Mouse (Mus musculus) kidney, embryonic 15.5 days (tissue): ENCODE measurements around the gene Clec12a. TPM values are rescaled to one million over a fixed set of nuclear protein-coding genes. Genes with fewer than 3 reads are reported as not detected.

Experiments
- ATAC-seq: fragments of 200-750 bp; cut with Nextera tagmentation; replicated peaks from 2 replicates; pipeline ENCODE4 v1.8.0; 2017; ENCODE audit warnings: moderate TSS enrichment; ENCODE audit not compliant: low FRiP score
- H3K27ac ChIP-seq: fragments of 300-500 bp; sonication (generic); 2 replicates; pipeline ENCODE4 v1.5.1; 2015; ENCODE audit warnings: mild to moderate bottlenecking, inconsistent platforms
- H3K27me3 ChIP-seq: fragments of 300-500 bp; sonication (generic); 2 replicates; pipeline ENCODE4 v1.6.1; 2015; ENCODE audit warnings: inconsistent platforms
- H3K36me3 ChIP-seq: fragments of 300-500 bp; sonication (generic); 2 replicates; pipeline ENCODE4 v1.6.1; 2015; ENCODE audit warnings: inconsistent platforms
- H3K4me1 ChIP-seq: fragments of 300-500 bp; sonication (generic); 2 replicates; pipeline ENCODE4 v1.6.1; 2015; ENCODE audit warnings: inconsistent platforms
- H3K4me2 ChIP-seq: fragments of 300-500 bp; sonication (generic); 2 replicates; pipeline ENCODE4 v1.6.1; 2015; ENCODE audit warnings: moderate library complexity, mild to moderate bottlenecking, inconsistent platforms
- H3K4me3 ChIP-seq: fragments of 300-500 bp; sonication (generic); replicated peaks from 2 replicates; pipeline ENCODE4 v1.5.1; 2015; ENCODE audit warnings: mild to moderate bottlenecking, inconsistent platforms
- H3K9ac ChIP-seq: fragments of 300-500 bp; sonication (generic); 2 replicates; pipeline ENCODE4 v1.6.1; 2015; ENCODE audit warnings: mild to moderate bottlenecking, inconsistent platforms
- H3K9me3 ChIP-seq: fragments of 300-500 bp; sonication (generic); replicated peaks from 2 replicates; pipeline ENCODE4 v1.6.1; 2016; ENCODE audit warnings: inconsistent platforms
- WGBS: fragments of 180-500 bp; shearing (Covaris S2); methylation state at CpG from one replicate; pipeline ENCODE4 v1.1.7; 2015; ENCODE audit warnings: mixed read lengths; 5-methylcytosine and 5-hydroxymethylcytosine counted together
- polyA plus RNA-seq: library from polyadenylated mRNA; unstranded; fragments of >200 nt; fragmentation: Nextera tagmentation; extraction: Ambion mirVana; gene quantifications from 2 replicates; pipeline ENCODE4 v1.2.1, GENCODE M21; 2015

Clec12a gene
- polyA plus RNA-seq, 1 experiment from 2014 or later, result 0.71 TPM

DNA sequence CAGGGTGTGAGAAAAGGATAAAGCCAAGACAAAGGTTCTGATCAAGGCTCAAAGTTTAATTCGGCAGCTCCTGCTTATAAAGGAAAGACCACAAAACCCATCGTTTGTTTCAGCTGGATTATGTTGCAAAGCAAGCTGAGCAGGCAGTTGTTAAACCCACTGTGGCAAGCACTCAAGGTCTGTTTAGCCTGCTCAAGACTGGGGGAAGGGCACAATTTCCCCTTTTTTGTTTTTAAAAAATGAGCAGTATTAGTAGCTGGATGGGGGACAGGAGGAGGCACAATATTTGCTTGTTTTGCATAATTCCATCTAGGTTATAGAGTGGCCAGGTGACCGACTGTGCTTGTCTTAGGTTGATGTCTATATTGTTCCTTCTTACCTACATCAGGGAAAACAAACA, 1.9 kb downstream of the Clec12a start:
- ATAC-seq, result no peak
- Histone ChIP-seq H3K4me3 (no peak overlapping the region), H3K4me2 (no peak overlapping the region), H3K36me3 (no peaks in the 10 kb centered on the region), H3K9ac (no peak overlapping the region), H3K9me3 (peaks cover 12% of the 10 kb centered on the region), H3K27ac (no peak overlapping the region), H3K27me3 (no peaks in the 10 kb centered on the region), H3K4me1 (no peaks in the 10 kb centered on the region)
- WGBS, result 70% methylated on average over 3 of the region's 3 CpGs

DNA sequence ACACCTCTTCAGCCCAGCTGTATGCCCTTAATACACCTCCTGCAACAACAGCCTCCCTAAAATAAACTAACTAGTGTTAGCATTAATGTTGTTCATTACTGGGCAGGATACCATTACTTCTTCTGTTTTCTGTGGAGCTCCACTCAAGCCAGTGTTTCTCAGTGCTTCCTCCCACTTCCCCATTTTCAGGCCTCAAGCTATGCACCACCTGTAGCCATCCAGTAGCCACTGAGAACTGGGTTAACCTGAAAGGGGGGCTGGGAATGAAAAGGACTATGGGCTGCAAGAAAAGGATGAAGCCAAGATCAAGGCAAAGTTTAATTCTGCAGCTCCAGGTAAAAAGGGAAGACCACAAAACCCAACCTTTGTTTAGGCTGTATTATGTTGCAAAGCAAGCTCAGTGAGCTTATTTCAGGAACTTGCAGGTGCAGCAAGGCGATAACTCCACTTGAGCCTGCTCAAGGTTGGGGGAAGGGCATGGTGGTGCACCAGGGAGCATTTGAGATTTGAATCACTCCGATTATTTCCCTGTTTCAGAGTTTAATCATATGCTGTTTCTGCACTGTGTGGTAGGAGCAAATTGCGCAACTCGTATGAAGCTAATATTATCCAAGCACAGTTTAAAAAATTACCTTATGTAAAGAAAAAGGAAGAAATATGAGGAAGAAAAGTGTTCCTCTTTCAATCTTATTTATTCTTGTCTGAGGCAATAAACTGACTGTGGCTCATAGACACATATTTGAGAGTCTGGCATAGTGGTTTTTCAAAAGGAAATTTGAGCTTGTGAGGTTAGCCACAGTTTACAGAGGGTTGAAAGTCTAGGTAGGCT, 7.2 kb downstream of the Clec12a start:
- Histone ChIP-seq H3K4me3 (no peak overlapping the region), H3K9ac (no peak overlapping the region), H3K27me3 (no peaks in the 10 kb centered on the region), H3K9me3 (peaks cover 12% of the 10 kb centered on the region), H3K4me2 (no peak overlapping the region), H3K36me3 (no peaks in the 10 kb centered on the region), H3K27ac (peak overlapping the region; percentile 54), H3K4me1 (no peaks in the 10 kb centered on the region)
- ATAC-seq, result 0 out of 2 replicates have a peak, but pooled peaks have one; percentile 40
- 56% methylated on average over 4 of the region's 4 CpGs for WGBS

DNA sequence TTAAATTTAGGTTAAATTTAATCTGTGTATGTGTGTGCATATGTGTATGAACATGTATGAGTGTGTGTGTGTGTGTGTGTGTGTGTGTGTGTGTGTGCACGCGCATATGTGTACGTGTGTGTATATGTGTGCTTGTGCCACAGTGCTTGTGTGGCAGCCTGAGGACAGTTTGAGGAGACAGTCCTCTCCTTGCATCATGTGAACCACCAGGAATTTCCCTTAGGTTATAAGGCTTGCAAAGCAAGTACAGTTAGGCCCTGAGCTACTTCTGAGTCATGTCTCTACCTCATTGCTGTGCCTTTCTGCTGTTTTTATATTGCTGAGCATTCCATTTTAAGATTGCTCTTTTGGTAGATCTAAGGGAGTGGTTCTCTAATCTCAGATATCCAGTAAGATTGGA, 8.6 kb downstream of the Clec12a start:
- Histone ChIP-seq H3K27me3 (no peaks in the 10 kb centered on the region), H3K9me3 (peaks cover 12% of the 10 kb centered on the region), H3K36me3 (no peaks in the 10 kb centered on the region), H3K9ac (no peak overlapping the region), H3K4me2 (no peak overlapping the region), H3K4me1 (no peaks in the 10 kb centered on the region), H3K27ac (no peak overlapping the region), H3K4me3 (no peak overlapping the region)
- 93% methylated on average over 3 of the region's 3 CpGs for WGBS
- no peak for ATAC-seq

DNA sequence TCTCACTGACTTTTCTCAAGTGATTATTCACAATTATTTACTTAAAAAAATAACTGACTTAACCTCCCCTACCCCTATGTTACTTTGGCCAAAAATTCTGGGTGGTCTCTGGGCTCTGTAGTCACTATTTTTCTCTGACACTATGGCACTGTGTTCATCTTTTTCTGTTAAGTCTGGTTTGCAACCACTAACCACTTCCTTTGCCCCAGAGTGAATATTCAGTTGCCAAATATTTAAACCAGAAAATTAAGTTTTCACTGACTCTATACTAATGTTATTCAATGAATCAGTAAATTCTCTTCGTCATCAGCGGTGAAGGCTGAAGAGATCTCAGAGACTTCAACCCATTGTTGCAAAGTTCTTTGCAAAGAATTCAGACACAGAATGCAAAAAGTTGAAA, 13.3 kb downstream of the Clec12a start:
- 97% methylated on average over 2 of the region's 2 CpGs for WGBS
- H3K4me1 ChIP-seq, result no peaks in the 10 kb centered on the region

DNA sequence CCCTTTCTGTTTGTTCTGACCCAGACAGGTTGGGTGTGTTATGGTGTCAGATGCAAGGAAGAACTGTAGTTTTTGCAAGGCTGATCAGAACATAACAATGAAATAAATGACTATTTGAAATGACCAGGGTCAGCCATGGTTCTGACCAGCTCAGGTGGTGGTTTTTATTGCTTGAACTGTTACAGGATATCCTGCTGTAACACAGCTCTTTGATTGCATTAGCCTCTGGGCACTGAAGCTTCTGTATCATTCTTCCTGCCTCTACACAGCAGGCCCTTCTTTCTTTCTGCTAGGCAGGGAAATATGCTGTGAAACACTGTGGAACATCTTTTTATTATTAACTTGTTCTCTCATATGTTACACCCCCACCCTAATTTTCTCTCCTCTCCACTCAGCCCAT, 13.9 kb downstream of the Clec12a start:
- Histone ChIP-seq H3K9me3 (no peaks in the 10 kb centered on the region), H3K4me2 (no peak overlapping the region), H3K27ac (no peak overlapping the region), H3K9ac (no peak overlapping the region), H3K27me3 (no peaks in the 10 kb centered on the region), H3K4me1 (no peaks in the 10 kb centered on the region), H3K36me3 (no peaks in the 10 kb centered on the region), H3K4me3 (no peak overlapping the region)
- ATAC-seq, result no peak

More for the DNA sequence above, 13.3 kb downstream of the Clec12a start:
- no peak for ATAC-seq
- Histone ChIP-seq H3K27ac (no peak overlapping the region), H3K9ac (no peak overlapping the region), H3K27me3 (no peaks in the 10 kb centered on the region), H3K4me3 (no peak overlapping the region), H3K4me2 (no peak overlapping the region), H3K36me3 (no peaks in the 10 kb centered on the region), H3K9me3 (no peaks in the 10 kb centered on the region)

DNA sequence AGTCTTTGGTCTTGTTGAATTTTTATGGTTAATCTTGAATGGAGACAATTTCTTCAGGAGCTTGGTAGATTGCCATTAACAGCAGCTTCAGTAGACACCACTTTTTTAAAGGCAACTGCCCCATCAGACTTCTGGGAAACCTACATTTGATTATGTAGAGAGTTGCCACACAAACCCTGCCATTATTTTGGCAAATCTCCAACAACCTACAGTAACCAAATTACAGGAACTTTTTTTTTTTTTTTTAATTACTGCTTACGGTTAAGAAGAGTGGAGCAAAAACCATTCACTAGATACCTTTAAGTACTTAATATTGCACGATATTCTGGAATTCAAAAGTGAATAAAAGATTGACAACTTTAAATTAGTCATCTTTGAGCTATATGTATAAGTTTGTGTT, 17.0 kb downstream of the Clec12a start:
- no peak overlapping the region for H3K9ac ChIP-seq
- no peaks in the 10 kb centered on the region for H3K36me3 ChIP-seq
- no peaks in the 10 kb centered on the region for H3K9me3 ChIP-seq
- WGBS, result 88% methylated on average over 2 of the region's 2 CpGs
- no peak overlapping the region for H3K4me2 ChIP-seq
- H3K4me1 ChIP-seq, result no peaks in the 10 kb centered on the region
- H3K27ac ChIP-seq, result no peak overlapping the region
- no peak for ATAC-seq
- H3K27me3 ChIP-seq, result no peaks in the 10 kb centered on the region
- no peak overlapping the region for H3K4me3 ChIP-seq

DNA sequence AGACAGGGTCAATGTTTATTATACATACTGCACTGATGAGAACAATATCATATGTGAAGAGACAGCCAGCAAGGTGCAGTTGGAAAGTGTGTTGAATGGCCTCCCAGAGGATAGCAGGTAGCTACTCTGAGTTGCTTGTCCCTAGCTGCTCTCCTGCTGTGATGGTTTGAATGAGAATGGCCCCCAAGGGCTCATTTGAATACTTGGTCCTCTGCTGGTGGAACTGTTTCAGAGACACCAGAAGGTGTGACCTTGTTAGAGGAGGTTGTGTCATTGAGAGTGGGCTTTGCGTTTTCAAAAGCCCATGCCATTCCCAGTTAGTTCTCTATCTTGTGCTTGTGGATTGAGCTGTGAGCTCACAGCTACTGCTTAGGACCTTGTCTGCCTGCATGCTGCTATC, 21.5 kb downstream of the Clec12a start:
- H3K9ac ChIP-seq, result no peak overlapping the region
- no peak for ATAC-seq
- WGBS, result 34% methylated on average over 1 of the region's 1 CpGs
- no peaks in the 10 kb centered on the region for H3K9me3 ChIP-seq
- H3K27ac ChIP-seq, result no peak overlapping the region
- H3K4me1 ChIP-seq, result no peaks in the 10 kb centered on the region
- H3K36me3 ChIP-seq, result no peaks in the 10 kb centered on the region
- H3K4me2 ChIP-seq, result no peak overlapping the region
- H3K4me3 ChIP-seq, result no peak overlapping the region
- no peaks in the 10 kb centered on the region for H3K27me3 ChIP-seq

DNA sequence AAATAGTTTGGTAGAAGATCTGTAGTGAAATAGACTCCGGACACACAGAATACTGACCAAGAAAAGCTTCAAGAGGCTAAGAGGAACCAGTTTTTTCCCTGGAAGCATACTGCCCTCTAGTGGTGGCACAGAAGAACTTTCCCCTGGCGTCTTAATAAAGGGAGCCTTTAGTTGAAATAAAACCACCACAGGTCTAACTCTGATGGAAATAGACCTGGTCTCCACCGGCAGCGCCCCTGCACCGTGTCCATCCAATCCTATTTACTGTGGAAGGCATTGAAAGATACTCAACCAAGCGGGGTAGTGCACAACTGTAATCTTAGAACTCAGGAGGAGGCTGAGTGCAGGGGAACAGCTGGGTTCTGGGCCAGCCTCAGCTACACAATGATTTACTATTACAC, 23.5 kb downstream of the Clec12a start:
- Histone ChIP-seq H3K9ac (no peak overlapping the region), H3K4me3 (no peak overlapping the region), H3K36me3 (no peaks in the 10 kb centered on the region), H3K27me3 (no peaks in the 10 kb centered on the region), H3K4me1 (no peaks in the 10 kb centered on the region), H3K4me2 (no peak overlapping the region), H3K27ac (no peak overlapping the region), H3K9me3 (no peaks in the 10 kb centered on the region)
- 13% methylated on average over 6 of the region's 6 CpGs for WGBS
- ATAC-seq, result 0 out of 2 replicates have a peak, but pooled peaks have one; percentile 46

DNA sequence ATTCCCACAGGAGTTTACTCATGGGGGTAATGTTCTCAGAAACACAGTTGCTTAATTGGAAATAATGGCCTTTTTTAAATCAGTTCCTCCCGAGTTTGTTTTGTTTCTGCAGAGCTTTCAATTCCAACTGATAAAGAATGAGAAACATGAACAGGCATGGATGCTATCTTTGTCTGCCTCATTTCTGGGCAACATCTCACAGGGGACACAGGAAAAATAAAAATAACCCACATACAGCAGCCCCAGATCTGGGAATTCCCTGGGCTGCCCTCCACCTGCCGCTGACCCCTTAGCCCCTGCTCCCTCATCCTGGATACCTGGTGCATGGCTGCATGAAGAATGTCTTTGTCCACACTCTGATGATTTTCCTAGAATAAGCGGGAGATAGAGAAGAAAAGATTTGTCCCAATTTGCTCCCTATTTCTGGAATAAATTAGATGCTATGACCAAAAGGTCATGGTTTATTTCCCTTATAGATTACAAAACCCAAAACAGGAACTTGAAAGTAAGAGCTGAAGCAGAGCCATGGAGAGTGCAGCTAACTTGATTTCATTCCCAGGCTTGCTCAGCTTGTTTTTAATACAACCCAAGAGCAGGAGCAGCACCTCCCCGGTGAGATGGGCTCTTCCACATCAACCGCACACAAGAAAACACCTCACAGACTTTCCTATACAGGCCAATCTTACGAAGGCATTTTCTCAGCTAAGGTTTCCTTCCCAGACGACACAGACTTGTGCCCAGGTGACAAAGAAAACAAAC, 27.1 kb downstream of the Clec12a start:
- Histone ChIP-seq H3K9me3 (no peaks in the 10 kb centered on the region), H3K4me3 (no peak overlapping the region), H3K27ac (no peak overlapping the region), H3K36me3 (no peaks in the 10 kb centered on the region), H3K4me2 (no peak overlapping the region), H3K9ac (no peak overlapping the region), H3K27me3 (no peaks in the 10 kb centered on the region), H3K4me1 (no peaks in the 10 kb centered on the region)
- 56% methylated on average over 7 of the region's 7 CpGs for WGBS
- no peak for ATAC-seq

DNA sequence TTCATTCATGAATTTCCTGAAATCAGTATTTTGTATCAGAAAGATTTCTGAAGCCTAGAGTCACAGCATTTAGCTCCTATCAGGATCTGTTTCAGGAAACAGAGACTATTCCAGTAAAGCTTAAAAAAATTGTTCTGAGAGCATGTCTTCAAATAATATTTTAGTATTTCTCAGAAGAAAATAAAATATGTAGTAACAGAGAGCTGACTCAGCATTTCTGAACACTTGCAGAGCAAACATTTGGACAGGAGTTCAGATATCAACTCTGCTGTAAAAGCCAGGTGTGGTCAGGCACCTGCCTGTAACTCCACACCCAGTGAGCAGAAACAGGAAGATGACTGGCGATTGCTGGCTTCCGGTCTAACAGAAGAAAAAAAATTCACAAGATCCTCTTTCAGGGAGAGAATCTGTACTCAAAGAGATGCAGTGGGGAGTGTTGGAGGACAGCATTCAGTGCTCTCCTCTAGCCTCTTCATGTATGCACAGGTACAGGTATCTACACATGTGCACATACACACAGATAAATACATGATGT, 32.5 kb downstream of the Clec12a start:
- no peak overlapping the region for H3K9ac ChIP-seq
- no peaks in the 10 kb centered on the region for H3K9me3 ChIP-seq
- H3K27ac ChIP-seq, result no peak overlapping the region
- no peaks in the 10 kb centered on the region for H3K27me3 ChIP-seq
- H3K4me3 ChIP-seq, result no peak overlapping the region
- ATAC-seq, result no peak
- H3K4me2 ChIP-seq, result no peak overlapping the region
- H3K36me3 ChIP-seq, result no peaks in the 10 kb centered on the region
- no peaks in the 10 kb centered on the region for H3K4me1 ChIP-seq
- WGBS, result 83% methylated on average over 2 of the region's 2 CpGs

DNA sequence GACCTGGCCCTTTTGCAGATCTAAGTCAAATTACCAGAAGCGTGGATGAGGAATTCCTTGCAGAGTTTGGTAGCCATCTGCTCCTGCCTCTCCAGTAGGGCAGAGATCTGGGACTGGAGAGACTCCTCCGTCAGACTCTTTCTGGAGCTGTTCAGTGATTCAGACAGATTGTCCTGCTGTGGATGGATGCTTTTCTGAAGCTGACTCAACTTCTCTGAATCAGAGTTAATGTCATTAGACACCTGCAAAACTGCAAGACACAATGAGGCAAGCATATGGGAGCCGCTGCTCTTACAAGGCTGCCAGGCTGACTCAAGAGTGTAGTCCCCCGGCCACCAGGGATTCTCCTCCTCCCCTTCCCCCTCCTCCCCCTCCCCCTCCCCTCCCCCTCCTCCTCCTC, 38.0 kb downstream of the Clec12a start:
- no peak overlapping the region for H3K27ac ChIP-seq
- no peaks in the 10 kb centered on the region for H3K27me3 ChIP-seq
- no peak overlapping the region for H3K4me3 ChIP-seq
- no peak for ATAC-seq
- H3K36me3 ChIP-seq, result no peaks in the 10 kb centered on the region
- no peak overlapping the region for H3K9ac ChIP-seq
- 68% methylated on average over 4 of the region's 4 CpGs for WGBS
- H3K4me1 ChIP-seq, result no peaks in the 10 kb centered on the region
- no peaks in the 10 kb centered on the region for H3K9me3 ChIP-seq
- no peak overlapping the region for H3K4me2 ChIP-seq

DNA sequence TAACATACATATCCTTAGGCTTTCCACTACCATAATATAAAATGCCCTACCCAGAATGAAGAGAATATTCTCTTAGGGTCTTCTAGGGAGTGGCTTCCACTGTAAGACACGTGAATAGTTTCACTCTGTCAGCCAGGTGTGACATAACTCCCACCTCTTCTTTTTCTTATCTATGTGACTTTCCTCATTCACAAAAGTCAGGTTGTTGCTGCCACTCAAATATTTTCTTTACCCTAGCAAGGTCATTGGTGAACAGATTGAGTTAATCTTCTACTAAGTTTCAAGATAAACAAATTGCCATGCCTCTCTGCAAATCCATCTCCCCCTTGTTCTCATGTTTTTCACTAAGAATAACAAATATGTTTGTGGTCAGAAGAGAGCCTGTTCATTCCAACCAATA, 39.2 kb downstream of the Clec12a start:
- no peaks in the 10 kb centered on the region for H3K36me3 ChIP-seq
- no peak overlapping the region for H3K4me2 ChIP-seq
- ATAC-seq, result no peak
- no peak overlapping the region for H3K27ac ChIP-seq
- H3K4me3 ChIP-seq, result no peak overlapping the region
- WGBS, result 39% methylated on average over 1 of the region's 1 CpGs
- H3K9me3 ChIP-seq, result no peaks in the 10 kb centered on the region
- no peak overlapping the region for H3K9ac ChIP-seq
- no peaks in the 10 kb centered on the region for H3K27me3 ChIP-seq
- H3K4me1 ChIP-seq, result no peaks in the 10 kb centered on the region
